Mouse (Mus musculus) heart, postnatal 0 days (tissue): ENCODE results near the gene Pgbd5. TPM values are rescaled to one million over a fixed set of nuclear protein-coding genes. Genes with fewer than 3 reads are reported as not detected.

Experiments
- ATAC-seq: fragments of 200-750 bp; cut with Nextera tagmentation; 2 replicates; pipeline ENCODE4 v1.8.0; 2017; ENCODE audit warnings: low read depth, moderate number of reproducible peaks, moderate library complexity; ENCODE audit not compliant: insufficient read depth
- DNase-seq: peaks from one replicate; pipeline ENCODE4 v3.0.0-alpha.2; 2016; ENCODE audit warnings: low spot score
- H3K27ac ChIP-seq: fragments of 300-500 bp; sonication (generic); 2 replicates; pipeline ENCODE4 v1.5.1; 2014; ENCODE audit warnings: low read depth, mild to moderate bottlenecking
- H3K27me3 ChIP-seq: fragments of 300-500 bp; sonication (generic); 2 replicates; pipeline ENCODE4 v1.6.1; 2014; ENCODE audit warnings: low read length, mixed read lengths; ENCODE audit not compliant: control insufficient read depth, insufficient read depth
- H3K36me3 ChIP-seq: fragments of 300-500 bp; sonication (generic); replicated peaks from 2 replicates; pipeline ENCODE4 v1.6.1; 2014; ENCODE audit warnings: low read length, mixed read lengths; ENCODE audit not compliant: control insufficient read depth, insufficient read depth
- H3K4me1 ChIP-seq: fragments of 300-500 bp; sonication (generic); 2 replicates; pipeline ENCODE4 v1.6.1; 2014; ENCODE audit warnings: antibody characterized with exemption; ENCODE audit not compliant: control insufficient read depth, insufficient read depth
- H3K4me2 ChIP-seq: fragments of 300-500 bp; sonication (generic); 2 replicates; pipeline ENCODE4 v1.6.1; 2014; ENCODE audit warnings: low read depth, mild to moderate bottlenecking, low read length, moderate library complexity
- H3K4me3 ChIP-seq: fragments of 300-500 bp; sonication (generic); 2 replicates; pipeline ENCODE4 v1.5.1; 2014; ENCODE audit warnings: low read depth, low read length
- H3K9ac ChIP-seq: fragments of 300-500 bp; sonication (generic); replicated peaks from 2 replicates; pipeline ENCODE4 v1.6.1; 2014; ENCODE audit warnings: low read depth, low read length, mixed read lengths
- H3K9me3 ChIP-seq: fragments of 300-500 bp; sonication (generic); replicated peaks from 2 replicates; pipeline ENCODE4 v1.6.1; 2016; ENCODE audit warnings: low read length; ENCODE audit not compliant: control insufficient read depth
- CTCF ChIP-seq: IDR thresholded peaks from 2 replicates; pipeline ENCODE4 v1.5.1; 2016; ENCODE audit warnings: antibody characterized with exemption, control low read depth, low read depth
- EP300 ChIP-seq: IDR thresholded peaks from 2 replicates; pipeline ENCODE4 v1.6.1; 2016; ENCODE audit warnings: antibody characterized with exemption, low read depth
- WGBS: fragments of 180-500 bp; shearing (Covaris S2); extraction: QIAGEN DNeasy Blood & Tissue Kit; methylation state at CpG from one replicate; pipeline ENCODE4 v1.1.7; 2014; 5-methylcytosine and 5-hydroxymethylcytosine counted together
- polyA plus RNA-seq: library from polyadenylated mRNA; unstranded; fragments of >200 nt; fragmentation: Nextera tagmentation; extraction: Ambion mirVana; gene quantifications from 2 replicates; pipeline ENCODE4 v1.2.1, GENCODE M21; 2015
- total RNA-seq: library from RNA; depleted of rRNA; stranded (reverse); fragments of >200 nt; gene quantifications from 2 replicates; pipeline ENCODE4 v1.2.3, GENCODE M21; 2014; ENCODE audit warnings: low replicate concordance

The Pgbd5 gene
- total and polyA plus RNA-seq, 2 experiments from 2014 or later: 0.97 to 1.7 TPM

- Histone ChIP-seq H3K9me3 (no peaks in the 10 kb centered on the region), H3K27me3 (peaks cover 25% of the 10 kb centered on the region), H3K4me3 (no peak overlapping the region), H3K36me3 (no peaks in the 10 kb centered on the region), H3K4me2 (no peak overlapping the region), H3K27ac (no peak overlapping the region), H3K4me1 (peaks cover 5% of the 10 kb centered on the region), H3K9ac (no peak overlapping the region)
- ATAC-seq (no peak), DNase-seq (no peak)
- WGBS: 26% methylated on average over 10 of the region's 10 CpGs
- TF ChIP-seq EP300: no peak
- no peak for TF ChIP-seq CTCF
These were observed 3.7 kb downstream of the Pgbd5 start for GRCm38 (mm10) chr8:124435707-124436243.

- 39% methylated on average over 4 of the region's 4 CpGs for WGBS
- no peak overlapping the region for H3K9ac ChIP-seq
- H3K4me2 ChIP-seq: no peak overlapping the region
- ATAC-seq (no peak), DNase-seq (no peak)
- no peaks in the 10 kb centered on the region for H3K9me3 ChIP-seq
- no peak for TF ChIP-seq EP300
- TF ChIP-seq CTCF: no peak
- no peak overlapping the region for H3K4me3 ChIP-seq
- peaks cover 27% of the 10 kb centered on the region for H3K27me3 ChIP-seq
- H3K4me1 ChIP-seq: peaks cover 6% of the 10 kb centered on the region
- H3K27ac ChIP-seq: no peak overlapping the region
- H3K36me3 ChIP-seq: no peaks in the 10 kb centered on the region
These were observed 4.3 kb downstream of the Pgbd5 start for GRCm38 (mm10) chr8:124435170-124435569.

GRCm38 (mm10) chr8:124434126-124434790 is 5.2 kb downstream of the Pgbd5 start:
- Histone ChIP-seq H3K4me2 (peak overlapping the region; percentile 96), H3K4me1 (peaks cover 9% of the 10 kb centered on the region), H3K9ac (peak overlapping the region; percentile 40; the same call in 1 of the 2 replicates), H3K4me3 (peak overlapping the region; percentile 57), H3K27me3 (peaks cover 27% of the 10 kb centered on the region), H3K27ac (no peak overlapping the region), H3K9me3 (no peaks in the 10 kb centered on the region), H3K36me3 (no peaks in the 10 kb centered on the region)
- WGBS: under 1% methylated on average over 58 of the region's 101 CpGs
- peak; percentile 98 for DNase-seq
- TF ChIP-seq CTCF (no peak; the same call in 1 of the 2 replicates), EP300 (no peak)
- ATAC-seq: peak; percentile 100

DNA sequence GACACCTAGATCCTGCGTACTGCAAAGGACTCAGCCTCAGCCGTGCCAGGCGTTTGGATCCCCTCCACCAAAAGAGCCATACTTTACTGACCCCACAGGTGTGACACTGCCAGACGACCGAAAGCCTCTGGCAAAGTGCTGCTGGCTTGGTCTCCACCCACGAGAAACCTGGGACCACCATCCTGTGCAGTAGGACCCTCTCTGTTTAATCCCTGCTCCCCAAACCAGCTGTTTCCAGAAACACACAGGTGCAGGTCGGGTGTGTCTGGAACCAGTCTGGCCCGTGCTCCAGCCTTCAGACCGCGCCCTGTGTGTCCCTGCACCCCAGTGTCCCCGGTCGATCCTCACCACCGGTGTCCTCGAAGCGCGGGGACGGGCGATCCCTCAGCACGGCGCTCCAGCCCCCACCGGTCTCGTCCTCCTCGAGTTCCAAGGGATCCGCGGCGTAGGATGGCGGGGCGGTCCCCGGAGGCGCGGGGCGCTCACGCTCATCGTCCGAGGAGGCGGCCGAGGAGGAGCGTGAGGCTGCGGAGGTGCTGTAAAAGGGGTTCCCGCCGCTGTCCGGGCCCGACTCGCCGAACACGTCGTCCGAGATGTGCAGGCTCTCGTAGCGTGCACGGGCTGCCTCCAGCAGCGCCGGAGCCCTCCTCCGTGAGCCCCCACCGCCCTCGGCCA is 5.9 kb downstream of the Pgbd5 start:
- H3K4me2 ChIP-seq: peak overlapping the region; percentile 96
- H3K27ac ChIP-seq: no peak overlapping the region
- no peaks in the 10 kb centered on the region for H3K9me3 ChIP-seq
- H3K4me3 ChIP-seq: peak overlapping the region; percentile 57
- TF ChIP-seq CTCF: no peak
- TF ChIP-seq EP300: no peak
- H3K9ac ChIP-seq: peak overlapping the region; percentile 40; the same call in 1 of the 2 replicates
- no peak for DNase-seq
- peaks cover 11% of the 10 kb centered on the region for H3K4me1 ChIP-seq
- WGBS: 2% methylated on average over 46 of the region's 56 CpGs
- ATAC-seq: peak; percentile 3; the same call in 1 of the 2 replicates
- no peaks in the 10 kb centered on the region for H3K36me3 ChIP-seq
- peaks cover 27% of the 10 kb centered on the region for H3K27me3 ChIP-seq

- Histone ChIP-seq H3K9me3 (no peaks in the 10 kb centered on the region), H3K27ac (no peak overlapping the region), H3K4me2 (no peak overlapping the region), H3K4me3 (no peak overlapping the region), H3K9ac (no peak overlapping the region), H3K27me3 (peaks cover 27% of the 10 kb centered on the region), H3K36me3 (no peaks in the 10 kb centered on the region), H3K4me1 (peaks cover 11% of the 10 kb centered on the region)
- WGBS: 36% methylated on average over 6 of the region's 6 CpGs
- TF ChIP-seq EP300 (no peak), CTCF (no peak)
- DNase-seq: no peak
- no peak for ATAC-seq
These were observed 8.6 kb downstream of the Pgbd5 start for GRCm38 (mm10) chr8:124430881-124431280.
